Mouse (Mus musculus) midbrain, embryonic 13.5 days (tissue): ENCODE data around the gene Hspa1b. TPM values are rescaled to one million over a fixed set of nuclear protein-coding genes. Genes with fewer than 3 reads are reported as not detected.
"Not testable (repeated sequence)": the region's sequence is repeated elsewhere in the genome, so short reads cannot be mapped to it uniquely, and the experiment has no call there.

Experiments used
- ATAC-seq: fragments of 200-750 bp; cut with Nextera tagmentation; 2 replicates; pipeline ENCODE4 v1.8.0; 2017; ENCODE audit warnings: mild to moderate bottlenecking, moderate TSS enrichment, moderate library complexity
- H3K27ac ChIP-seq: fragments of 300-500 bp; sonication (generic); 2 replicates; pipeline ENCODE4 v1.5.1; 2015; ENCODE audit warnings: inconsistent platforms, mild to moderate bottlenecking, moderate library complexity
- H3K27me3 ChIP-seq: fragments of 300-500 bp; sonication (generic); 2 replicates; pipeline ENCODE4 v1.6.1; 2015; ENCODE audit warnings: mild to moderate bottlenecking, inconsistent platforms
- H3K36me3 ChIP-seq: fragments of 300-500 bp; sonication (generic); 2 replicates; pipeline ENCODE4 v1.6.1; 2015; ENCODE audit warnings: mild to moderate bottlenecking, inconsistent platforms
- H3K4me1 ChIP-seq: fragments of 300-500 bp; sonication (generic); replicated peaks from 2 replicates; pipeline ENCODE4 v1.6.1; 2015; ENCODE audit warnings: inconsistent platforms
- H3K4me2 ChIP-seq: fragments of 300-500 bp; sonication (generic); replicated peaks from 2 replicates; pipeline ENCODE4 v1.6.1; 2015; ENCODE audit warnings: moderate library complexity, mild to moderate bottlenecking, inconsistent platforms
- H3K4me3 ChIP-seq: fragments of 300-500 bp; sonication (generic); replicated peaks from 2 replicates; pipeline ENCODE4 v1.5.1; 2015; ENCODE audit warnings: mild to moderate bottlenecking, inconsistent platforms
- H3K9ac ChIP-seq: fragments of 300-500 bp; sonication (generic); replicated peaks from 2 replicates; pipeline ENCODE4 v1.6.1; 2015; ENCODE audit warnings: mild to moderate bottlenecking, inconsistent platforms
- H3K9me3 ChIP-seq: fragments of 300-500 bp; sonication (generic); 2 replicates; pipeline ENCODE4 v1.6.1; 2016; ENCODE audit warnings: mild to moderate bottlenecking, inconsistent platforms
- WGBS: fragments of 180-500 bp; shearing (Covaris S2); methylation state at CpG from one replicate; pipeline ENCODE4 v1.1.7; 2015; 5-methylcytosine and 5-hydroxymethylcytosine counted together
- polyA plus RNA-seq: library from polyadenylated mRNA; unstranded; fragments of >200 nt; fragmentation: Nextera tagmentation; extraction: Ambion mirVana; gene quantifications from 2 replicates; pipeline ENCODE4 v1.2.1, GENCODE M21; 2015

Gene Hspa1b
- polyA plus RNA-seq, 1 experiment from 2014 or later = 0.11 TPM

DNA sequence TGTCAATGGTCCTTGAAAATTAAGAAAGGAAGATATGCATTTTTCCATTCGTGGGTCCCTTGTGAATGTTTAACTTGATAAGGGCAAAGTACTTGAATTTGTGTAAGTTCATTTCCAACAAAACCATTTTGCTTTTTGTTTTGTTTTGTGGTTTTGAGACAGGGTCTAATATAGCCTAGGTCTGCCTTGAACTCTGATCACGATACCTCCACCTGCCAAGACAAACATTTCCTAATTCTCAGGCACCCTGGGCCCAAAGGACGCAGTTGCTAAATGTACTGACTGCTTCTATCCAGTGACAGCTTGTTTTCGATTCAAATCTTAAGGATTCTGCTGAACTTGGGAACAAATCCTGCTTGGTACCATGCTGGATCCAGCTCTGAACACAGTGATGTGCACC, 20.6 kb upstream of the Hspa1b start:
- Histone ChIP-seq H3K4me1 (peaks cover 27% of the 10 kb centered on the region), H3K4me2 (no peak overlapping the region), H3K4me3 (no peak overlapping the region), H3K9ac (0 out of 2 replicates have a peak overlapping the region, but pooled peaks have one; percentile 8), H3K36me3 (no peaks in the 10 kb centered on the region), H3K27ac (no peak overlapping the region), H3K9me3 (no peaks in the 10 kb centered on the region), H3K27me3 (no peaks in the 10 kb centered on the region)
- ATAC-seq = no peak
- WGBS = 97% methylated on average over 4 of the region's 4 CpGs

DNA sequence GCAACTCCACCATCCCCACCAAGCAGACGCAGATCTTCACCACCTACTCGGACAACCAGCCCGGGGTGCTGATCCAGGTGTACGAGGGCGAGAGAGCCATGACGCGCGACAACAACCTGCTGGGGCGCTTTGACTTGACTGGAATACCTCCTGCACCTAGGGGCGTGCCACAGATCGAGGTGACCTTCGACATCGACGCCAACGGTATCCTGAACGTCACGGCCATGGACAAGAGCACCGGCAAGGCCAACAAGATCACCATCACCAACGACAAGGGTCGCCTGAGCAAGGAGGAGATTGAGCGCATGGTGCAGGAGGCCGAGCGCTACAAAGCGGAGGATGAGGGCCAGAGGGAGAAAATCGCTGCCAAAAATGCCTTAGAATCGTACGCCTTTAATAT, 19.2 kb upstream of the Hspa1b start:
- H3K9me3 ChIP-seq = no peaks in the 10 kb centered on the region
- no peaks in the 10 kb centered on the region for H3K36me3 ChIP-seq
- H3K4me2 ChIP-seq = no peak overlapping the region
- H3K27ac ChIP-seq = no peak overlapping the region
- no peak for ATAC-seq
- no peak overlapping the region for H3K4me3 ChIP-seq
- peaks cover 12% of the 10 kb centered on the region; the same call in 1 of the 2 replicates for H3K27me3 ChIP-seq
- H3K9ac ChIP-seq = 0 out of 2 replicates have a peak overlapping the region, but pooled peaks have one; percentile 39
- WGBS = 91% methylated on average over 27 of the region's 27 CpGs
- H3K4me1 ChIP-seq = peaks cover 25% of the 10 kb centered on the region

DNA sequence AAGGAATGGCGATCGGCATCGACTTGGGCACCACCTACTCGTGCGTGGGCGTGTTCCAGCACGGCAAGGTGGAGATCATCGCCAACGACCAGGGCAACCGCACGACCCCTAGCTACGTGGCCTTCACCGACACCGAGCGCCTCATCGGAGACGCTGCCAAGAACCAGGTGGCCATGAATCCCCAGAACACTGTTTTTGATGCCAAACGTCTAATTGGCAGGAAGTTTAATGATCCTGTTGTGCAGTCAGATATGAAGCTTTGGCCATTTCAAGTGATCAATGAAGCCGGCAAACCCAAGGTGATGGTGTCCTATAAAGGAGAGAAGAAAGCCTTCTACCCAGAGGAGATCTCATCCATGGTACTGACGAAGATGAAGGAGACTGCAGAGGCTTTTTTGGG, 18.0 kb upstream of the Hspa1b start:
- 95% methylated on average over 20 of the region's 20 CpGs for whole genome bisulfite sequencing
- peaks cover 20% of the 10 kb centered on the region for H3K4me1 ChIP-seq
- no peak overlapping the region for H3K4me3 ChIP-seq
- peaks cover 15% of the 10 kb centered on the region for H3K27me3 ChIP-seq
- no peak overlapping the region for H3K4me2 ChIP-seq
- H3K9me3 ChIP-seq = no peaks in the 10 kb centered on the region
- no peak overlapping the region for H3K9ac ChIP-seq
- ATAC-seq = no peak
- no peak overlapping the region for H3K27ac ChIP-seq
- H3K36me3 ChIP-seq = no peaks in the 10 kb centered on the region

DNA sequence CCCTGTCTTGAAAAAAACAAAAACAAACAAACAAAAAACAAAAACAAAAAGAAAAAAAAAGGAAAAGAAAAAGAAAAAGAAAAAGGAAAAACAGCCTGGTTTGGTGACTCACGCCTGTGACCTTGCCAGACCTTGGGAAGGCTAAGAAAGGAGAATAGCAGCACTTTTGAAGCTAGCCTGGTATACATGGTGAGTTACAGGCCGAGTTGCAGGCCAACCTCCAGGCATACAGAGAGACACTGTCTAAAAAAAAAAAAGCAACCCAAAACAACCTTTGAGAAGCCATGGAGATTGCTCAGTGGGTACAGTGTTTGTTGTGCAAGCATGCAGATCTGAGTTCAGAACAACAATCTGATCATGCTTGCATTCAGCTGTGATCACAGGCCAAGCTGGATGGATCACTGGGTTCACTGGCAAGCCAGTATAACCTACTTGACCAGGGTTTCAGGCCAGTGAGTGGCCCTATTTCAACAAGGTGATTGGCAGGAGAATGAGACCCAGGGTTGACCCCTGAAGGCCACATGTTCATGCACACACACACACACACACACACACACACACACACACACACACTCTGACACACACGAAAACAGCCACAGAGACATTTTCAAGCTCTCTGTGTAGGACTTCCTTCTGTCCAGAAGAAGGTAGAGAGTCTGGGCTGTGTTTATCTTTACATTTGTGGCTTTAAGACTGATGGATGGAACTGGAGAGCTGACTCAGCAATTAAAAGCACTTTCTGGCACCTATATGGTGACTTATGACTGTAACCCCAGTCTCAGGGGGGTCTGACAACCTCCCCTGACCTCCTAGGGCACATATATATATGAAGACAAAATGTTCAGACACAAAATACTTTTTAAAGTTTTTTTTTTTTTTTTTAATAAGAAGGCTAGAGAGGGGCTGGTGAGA, 16.8 kb upstream of the Hspa1b start:
- WGBS = 77% methylated on average over 3 of the region's 3 CpGs
- no peak for ATAC-seq

DNA sequence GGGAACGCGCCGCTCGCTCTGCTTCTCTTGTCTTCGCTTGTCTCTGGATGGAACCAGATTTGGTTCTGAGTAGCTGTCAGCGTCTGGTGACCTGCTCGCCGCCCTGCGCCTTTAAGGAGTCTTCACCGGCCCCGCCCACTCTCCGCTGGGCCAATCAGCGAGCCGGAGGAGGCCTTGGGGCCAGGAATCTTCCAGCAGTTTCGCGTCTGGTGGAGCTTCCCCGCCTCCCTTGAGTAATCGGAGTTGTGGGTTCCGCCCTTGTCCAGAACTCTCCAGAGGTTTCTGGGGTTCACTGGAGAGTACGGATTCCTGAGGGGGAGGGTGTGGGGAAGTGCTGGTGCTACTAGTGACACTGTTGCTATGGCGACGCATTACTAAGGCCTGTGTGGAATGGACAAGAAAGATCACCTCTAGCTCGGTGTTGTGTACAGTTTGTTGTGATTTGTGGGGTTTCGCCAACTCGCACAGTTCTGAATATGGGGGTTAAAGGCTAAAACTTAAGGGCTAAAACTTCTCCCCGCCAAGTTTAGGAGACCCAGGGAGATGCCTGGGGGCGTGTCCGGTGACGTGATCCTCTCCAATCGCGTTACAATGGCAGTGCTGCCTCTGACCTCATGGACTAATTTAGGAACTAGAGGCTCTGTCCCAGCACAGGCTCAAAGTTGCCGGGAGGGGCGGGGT, 13.2 kb upstream of the Hspa1b start, which contains the start of the genes Hspa1a and Hspa1l:
Gene Hspa1a, minus strand, starts transcription at position 88 of the 681 bp plus-strand sequence.
Gene Hspa1l, plus strand, starts transcription at position 635 of the 681 bp plus-strand sequence.
- H3K27ac ChIP-seq, H3K4me1 ChIP-seq, H3K9me3 ChIP-seq, H3K36me3 ChIP-seq: not testable (repeated sequence)
- H3K27me3 ChIP-seq = peaks cover 42% of the 10 kb centered on the region
- ATAC-seq = peak; percentile 95
- H3K9ac ChIP-seq = peak within 1 kb of the TSS; percentile 44
- peak within 1 kb of the TSS; percentile 72 for H3K4me2 ChIP-seq
- WGBS = under 1% methylated on average over 33 of the region's 33 CpGs
- peak within 1 kb of the TSS; percentile 41 for H3K4me3 ChIP-seq

More for the DNA sequence above, 16.8 kb upstream of the Hspa1b start:
- H3K9me3 ChIP-seq = no peaks in the 10 kb centered on the region
- H3K36me3 ChIP-seq = no peaks in the 10 kb centered on the region
- H3K9ac ChIP-seq = no peak overlapping the region
- no peak overlapping the region for H3K27ac ChIP-seq
- H3K4me2 ChIP-seq = no peak overlapping the region
- no peak overlapping the region for H3K4me3 ChIP-seq
- peaks cover 16% of the 10 kb centered on the region for H3K4me1 ChIP-seq
- peaks cover 15% of the 10 kb centered on the region for H3K27me3 ChIP-seq

DNA sequence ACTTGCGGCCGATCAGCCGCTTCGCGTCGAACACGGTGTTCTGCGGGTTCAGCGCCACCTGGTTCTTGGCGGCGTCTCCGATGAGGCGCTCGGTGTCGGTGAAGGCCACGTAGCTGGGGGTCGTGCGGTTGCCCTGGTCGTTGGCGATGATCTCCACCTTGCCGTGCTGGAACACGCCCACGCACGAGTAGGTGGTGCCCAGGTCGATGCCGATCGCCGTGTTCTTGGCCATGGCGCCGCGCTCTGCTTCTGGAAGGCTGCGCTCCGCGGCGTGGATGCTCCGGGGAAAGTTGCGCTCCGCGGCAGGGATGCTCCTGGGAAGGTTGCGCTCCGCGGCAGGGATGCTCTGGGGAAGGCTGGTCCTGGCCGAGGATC, 12.6 kb upstream of the Hspa1b start:
- WGBS = 6% methylated on average over 24 of the region's 43 CpGs

DNA sequence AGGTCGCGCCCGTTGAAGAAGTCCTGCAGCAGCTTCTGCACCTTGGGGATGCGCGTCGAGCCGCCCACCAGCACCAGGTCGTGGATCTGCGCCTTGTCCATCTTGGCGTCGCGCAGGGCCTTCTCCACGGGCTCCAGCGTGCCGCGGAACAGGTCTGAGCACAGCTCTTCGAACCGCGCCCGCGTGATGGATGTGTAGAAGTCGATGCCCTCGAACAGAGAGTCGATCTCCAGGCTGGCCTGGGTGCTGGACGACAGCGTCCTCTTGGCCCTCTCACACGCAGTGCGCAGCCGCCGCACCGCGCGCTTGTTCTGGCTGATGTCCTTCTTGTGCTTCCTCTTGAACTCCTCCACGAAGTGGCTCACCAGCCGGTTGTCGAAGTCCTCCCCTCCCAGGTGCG, 11.8 kb upstream of the Hspa1b start:
- 44% methylated on average over 22 of the region's 37 CpGs for WGBS
- not testable (repeated sequence) for H3K9ac ChIP-seq, H3K4me1 ChIP-seq, H3K4me2 ChIP-seq, ATAC-seq, H3K9me3 ChIP-seq, H3K4me3 ChIP-seq, H3K36me3 ChIP-seq, H3K27ac ChIP-seq
- H3K27me3 ChIP-seq = peaks cover 43% of the 10 kb centered on the region

More for the DNA sequence above, 12.6 kb upstream of the Hspa1b start:
- H3K9ac ChIP-seq, H3K27ac ChIP-seq, H3K36me3 ChIP-seq, H3K9me3 ChIP-seq, H3K4me1 ChIP-seq: not testable (repeated sequence)
- ATAC-seq = peak; percentile 62; the same call in 1 of the 2 replicates
- peaks cover 43% of the 10 kb centered on the region for H3K27me3 ChIP-seq
- H3K4me3 ChIP-seq = peak overlapping the region; percentile 41
- peak overlapping the region; percentile 72 for H3K4me2 ChIP-seq

DNA sequence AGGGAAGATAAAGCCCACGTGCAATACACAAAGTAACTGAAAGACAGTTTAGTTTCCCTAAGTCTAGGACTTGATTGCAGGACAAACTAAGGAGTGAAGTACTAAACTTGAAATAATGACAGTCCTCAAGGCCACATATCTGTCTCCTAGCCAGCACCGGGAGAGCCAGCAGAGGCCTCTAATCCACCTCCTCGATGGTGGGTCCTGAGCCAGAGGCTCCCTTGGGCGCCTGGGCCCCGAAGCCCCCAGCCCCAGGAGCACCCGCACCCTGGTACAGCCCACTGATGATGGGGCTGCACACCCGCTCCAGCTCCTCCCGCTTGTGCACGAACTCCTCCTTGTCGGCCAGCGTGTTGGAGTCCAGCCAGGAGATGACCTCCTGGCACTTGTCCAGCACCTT, 10.8 kb upstream of the Hspa1b start, which contains the start of gene Gm20481:
Gene Gm20481, plus strand, starts transcription at position 91 of the 400 bp plus-strand sequence.
- not testable (repeated sequence) for H3K4me2 ChIP-seq, H3K4me3 ChIP-seq, H3K4me1 ChIP-seq, ATAC-seq, H3K36me3 ChIP-seq, H3K9ac ChIP-seq, H3K27ac ChIP-seq, H3K9me3 ChIP-seq
- 80% methylated on average over 6 of the region's 11 CpGs for WGBS
- peaks cover 43% of the 10 kb centered on the region for H3K27me3 ChIP-seq

DNA sequence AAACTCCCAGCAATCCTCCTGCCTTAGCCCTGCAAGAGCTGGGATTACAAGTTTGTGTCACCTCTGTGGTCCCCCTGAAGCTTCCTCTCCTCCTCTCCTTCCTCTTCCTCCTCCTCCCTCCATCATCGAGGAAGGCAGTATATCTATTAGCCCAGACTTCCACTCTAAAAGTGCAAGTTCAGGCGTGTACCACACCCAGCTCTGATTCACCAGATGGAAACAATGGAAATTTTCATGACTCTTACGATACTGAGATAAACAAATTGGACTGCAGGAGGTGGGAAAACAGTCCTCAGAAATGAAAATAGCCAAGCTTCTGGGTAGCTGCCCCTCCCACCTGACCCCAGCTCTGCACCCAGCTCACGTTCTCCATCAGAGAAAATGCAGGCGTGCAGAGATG, 6.6 kb upstream of the Hspa1b start:
- no peak overlapping the region for H3K4me3 ChIP-seq
- no peaks in the 10 kb centered on the region for H3K36me3 ChIP-seq
- peaks cover 56% of the 10 kb centered on the region for H3K27me3 ChIP-seq
- WGBS = 81% methylated on average over 5 of the region's 5 CpGs
- no peak overlapping the region for H3K9ac ChIP-seq
- no peak overlapping the region for H3K27ac ChIP-seq
- H3K4me1 ChIP-seq = no peaks in the 10 kb centered on the region
- H3K4me2 ChIP-seq = no peak overlapping the region
- no peak for ATAC-seq
- H3K9me3 ChIP-seq = no peaks in the 10 kb centered on the region

DNA sequence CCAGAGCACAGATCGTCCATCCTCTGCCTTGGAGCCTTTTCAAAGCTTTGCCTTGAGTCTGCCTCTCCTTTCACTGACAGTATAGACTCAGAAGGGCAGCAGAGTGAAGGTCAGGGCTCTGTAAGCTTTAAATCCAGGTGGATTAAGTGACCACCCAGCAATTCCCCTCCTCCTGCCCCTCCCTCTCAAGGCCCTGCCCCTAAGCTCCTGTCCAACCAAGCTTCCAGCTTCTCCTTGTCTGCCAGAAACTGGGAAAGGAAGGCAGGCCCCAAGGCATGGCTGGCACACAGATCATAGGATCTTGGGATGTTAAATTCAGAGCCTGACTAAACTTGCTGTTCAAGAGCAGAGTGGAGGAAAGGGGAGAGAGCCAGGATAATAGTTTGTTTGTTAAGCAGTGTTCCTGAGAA, 5.6 kb upstream of the Hspa1b start:
- Histone ChIP-seq H3K4me1 (peaks cover 7% of the 10 kb centered on the region; the same call in 1 of the 2 replicates), H3K27me3 (peaks cover 60% of the 10 kb centered on the region), H3K9ac (0 out of 2 replicates have a peak overlapping the region, but pooled peaks have one; percentile 14), H3K36me3 (no peaks in the 10 kb centered on the region), H3K27ac (no peak overlapping the region; the same call in 1 of the 2 replicates), H3K4me3 (no peak overlapping the region), H3K4me2 (no peak overlapping the region), H3K9me3 (no peaks in the 10 kb centered on the region)
- ATAC-seq = no peak
- WGBS = 3% methylated on average over 1 of the region's 1 CpGs

DNA sequence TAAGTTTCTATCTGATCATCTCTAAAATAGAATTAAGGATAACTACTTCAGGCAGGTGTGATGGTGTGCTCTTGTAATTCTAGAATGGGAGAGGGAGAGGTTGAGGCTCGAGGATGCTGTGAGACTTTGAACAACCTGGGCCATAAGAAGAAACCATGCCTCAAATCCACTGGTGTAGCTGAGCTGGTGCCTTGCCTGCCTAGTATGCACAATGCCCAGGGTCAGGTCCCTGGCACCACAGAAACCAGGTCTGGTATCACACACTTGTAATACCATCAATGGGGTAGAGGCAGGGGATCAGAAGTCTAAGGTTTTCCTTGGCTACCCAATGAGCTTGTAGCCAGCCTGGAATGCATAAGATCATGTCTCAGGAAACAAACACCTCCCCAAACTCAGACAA, 3.8 kb upstream of the Hspa1b start:
- Histone ChIP-seq H3K4me2 (no peak overlapping the region), H3K36me3 (no peaks in the 10 kb centered on the region), H3K27me3 (peaks cover 43% of the 10 kb centered on the region), H3K9me3 (no peaks in the 10 kb centered on the region), H3K4me3 (no peak overlapping the region), H3K9ac (no peak overlapping the region), H3K4me1 (peaks cover 12% of the 10 kb centered on the region; the same call in 1 of the 2 replicates), H3K27ac (no peak overlapping the region)
- WGBS = 52% methylated on average over 1 of the region's 1 CpGs
- ATAC-seq = no peak

DNA sequence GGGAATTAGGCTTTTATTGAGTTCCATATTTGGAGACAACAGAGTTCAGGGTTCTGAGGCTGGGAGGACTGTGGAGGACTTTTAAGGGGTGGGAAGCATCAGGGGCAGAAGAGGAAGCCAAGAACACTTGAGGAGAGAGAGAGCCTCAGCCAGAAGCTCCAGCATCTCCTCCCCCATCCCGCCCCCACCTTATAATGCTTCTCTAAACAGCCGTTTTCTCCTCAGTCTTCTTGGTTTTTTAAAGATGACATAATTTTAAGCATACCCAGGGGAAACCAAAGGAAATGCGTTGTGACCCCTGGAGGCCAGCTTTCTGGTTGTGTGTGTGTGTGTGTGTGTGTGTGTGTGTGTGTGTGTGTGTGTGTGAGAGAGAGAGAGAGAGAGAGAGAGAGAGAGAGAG, 3.1 kb upstream of the Hspa1b start:
- H3K4me3 ChIP-seq = no peak overlapping the region
- H3K4me1 ChIP-seq = peaks cover 12% of the 10 kb centered on the region; the same call in 1 of the 2 replicates
- WGBS = 35% methylated on average over 3 of the region's 3 CpGs
- H3K27me3 ChIP-seq = peaks cover 36% of the 10 kb centered on the region
- H3K36me3 ChIP-seq = no peaks in the 10 kb centered on the region
- no peak for ATAC-seq
- H3K9me3 ChIP-seq = no peaks in the 10 kb centered on the region
- no peak overlapping the region for H3K4me2 ChIP-seq
- H3K9ac ChIP-seq = 0 out of 2 replicates have a peak overlapping the region, but pooled peaks have one; percentile 14
- no peak overlapping the region for H3K27ac ChIP-seq
